Comparison of ENCODE assay signal across 10 mouse cellular contexts in the genomic region with DNA sequence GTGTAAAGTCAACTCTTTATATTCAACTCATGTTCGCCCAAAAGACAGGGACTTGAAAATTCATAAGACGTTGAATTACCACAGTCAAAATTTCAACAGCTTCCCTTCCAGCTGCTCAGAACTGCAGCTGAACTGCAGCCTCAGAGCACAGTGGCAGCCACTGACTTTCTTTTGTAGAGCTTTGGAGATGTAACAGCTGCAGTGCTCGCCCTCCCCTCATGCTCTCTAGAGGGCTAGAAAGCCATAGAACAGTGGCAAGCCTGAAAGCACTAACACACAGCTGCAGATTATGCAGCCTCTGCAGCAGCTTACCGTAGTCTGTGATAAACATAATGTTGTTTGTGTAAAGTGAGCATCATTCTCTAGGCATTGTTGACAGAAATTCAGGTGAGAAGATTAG.
DNase-seq lines count a peak whose midpoint lies in the region; ATAC-seq lines count a peak whose summit lies in the region.
"Had no signal": no experiment of that assay in that cellular context is flagged by ENCODE, and none has a peak within 500 bp of the region (broad histone marks: within the 10 kb centered on the region; RNA-seq: fewer than 3 reads in every experiment).

No protein-coding gene starts in this region.

- DNase-seq in forebrain, embryonic 11.5 days (ENCODE audit: low spot score): no peak
- DNase-seq in left cerebral cortex, adult 9 months (ENCODE audit: low spot score in 2 of 2): peak; percentile 1 to 3
- DNase-seq in left cerebral cortex, postnatal 4 days: no peak
- peak; percentile 1 to 23 for DNase-seq in frontal cortex, postnatal 36 days (ENCODE audit: low spot score in 2 of 2)
- peak; percentile 8 for DNase-seq in right cerebral cortex, postnatal 14 days
- no peak for DNase-seq in ovary, postnatal 14 days (ENCODE audit: low spot score)
- DNase-seq in heart, adult 9 months (ENCODE audit: low spot score in 2 of 2): no peak

- H3K9me3 ChIP-seq in forebrain, embryonic 12.5 days: no peaks in the 10 kb centered on the region
- no peaks in the 10 kb centered on the region for H3K9me3 ChIP-seq in forebrain, embryonic 11.5 days (ENCODE audit: control insufficient read depth, low read length)
- H3K9me3 ChIP-seq: intestine, embryonic 15.5 days; megakaryocyte, embryonic 14.5 days had no signal

- no peak overlapping the region for H3K27ac ChIP-seq in forebrain, embryonic 12.5 days
- H3K27ac ChIP-seq in forebrain, embryonic 11.5 days (ENCODE audit: low read depth, low read length): no peak overlapping the region
- H3K27ac ChIP-seq: intestine, embryonic 15.5 days had no signal

- no peak overlapping the region for H3K4me3 ChIP-seq in forebrain, embryonic 12.5 days (replicated peaks)
- H3K4me3 ChIP-seq in forebrain, embryonic 11.5 days (ENCODE audit: low read depth, low read length): no peak overlapping the region
- H3K4me3 ChIP-seq: intestine, embryonic 15.5 days; megakaryocyte, embryonic 14.5 days had no signal

- H3K9ac ChIP-seq in forebrain, embryonic 12.5 days: no peak overlapping the region
- H3K9ac ChIP-seq in forebrain, embryonic 11.5 days (ENCODE audit: low read length): no peak overlapping the region
- H3K9ac ChIP-seq: intestine, embryonic 15.5 days had no signal

- no peaks in the 10 kb centered on the region for H3K27me3 ChIP-seq in forebrain, embryonic 12.5 days
- H3K27me3 ChIP-seq in forebrain, embryonic 11.5 days (ENCODE audit: control insufficient read depth, insufficient read depth, low read length): no peaks in the 10 kb centered on the region
- H3K27me3 ChIP-seq: intestine, embryonic 15.5 days; megakaryocyte, embryonic 14.5 days had no signal

- no peaks in the 10 kb centered on the region for H3K4me1 ChIP-seq in forebrain, embryonic 12.5 days
- no peaks in the 10 kb centered on the region for H3K4me1 ChIP-seq in forebrain, embryonic 11.5 days (replicated peaks; ENCODE audit: control insufficient read depth, insufficient read depth, low read length)
- H3K4me1 ChIP-seq: intestine, embryonic 15.5 days; megakaryocyte, embryonic 14.5 days had no signal

- 57% methylated on average over 4 of the region's 4 CpGs for WGBS in forebrain, embryonic 12.5 days
- 54% methylated on average over 4 of the region's 4 CpGs for WGBS in forebrain, embryonic 11.5 days

- ATAC-seq in forebrain, embryonic 12.5 days (ENCODE audit: low FRiP score): peak; percentile 55; the same call in 1 of the 2 replicates
- ATAC-seq in forebrain, embryonic 11.5 days (replicated peaks; ENCODE audit: low FRiP score): no peak; the same call in 1 of the 2 replicates
- ATAC-seq: intestine, embryonic 15.5 days had no signal

- intact Hi-C loops in left cerebral cortex, postnatal 4 days (cut with DNase I): no loop called here

- H3K4me2 ChIP-seq in forebrain, embryonic 12.5 days: no peak overlapping the region
- no peak overlapping the region for H3K4me2 ChIP-seq in forebrain, embryonic 11.5 days (ENCODE audit: low read depth, low read length, severe bottlenecking)
- H3K4me2 ChIP-seq: intestine, embryonic 15.5 days had no signal

- no peaks in the 10 kb centered on the region for H3K36me3 ChIP-seq in forebrain, embryonic 12.5 days (replicated peaks)
- no peaks in the 10 kb centered on the region for H3K36me3 ChIP-seq in forebrain, embryonic 11.5 days (ENCODE audit: control insufficient read depth, insufficient read depth, low read length)
- H3K36me3 ChIP-seq: intestine, embryonic 15.5 days had no signal

Comparison
In these comparisons a context has a peak if more than half of its experiments do, and no peak if none do; other contexts are left out.
1. DNase-seq: peak in left cerebral cortex, adult 9 months (2 of 2), frontal cortex, postnatal 36 days (2 of 2) and right cerebral cortex, postnatal 14 days (single experiment); none in forebrain, embryonic 11.5 days (single experiment), left cerebral cortex, postnatal 4 days (single experiment), ovary, postnatal 14 days (single experiment) and heart, adult 9 months (0 of 2).